Mouse (Mus musculus): ENCODE measurements around the gene Jup.

Gene Jup

DNA sequence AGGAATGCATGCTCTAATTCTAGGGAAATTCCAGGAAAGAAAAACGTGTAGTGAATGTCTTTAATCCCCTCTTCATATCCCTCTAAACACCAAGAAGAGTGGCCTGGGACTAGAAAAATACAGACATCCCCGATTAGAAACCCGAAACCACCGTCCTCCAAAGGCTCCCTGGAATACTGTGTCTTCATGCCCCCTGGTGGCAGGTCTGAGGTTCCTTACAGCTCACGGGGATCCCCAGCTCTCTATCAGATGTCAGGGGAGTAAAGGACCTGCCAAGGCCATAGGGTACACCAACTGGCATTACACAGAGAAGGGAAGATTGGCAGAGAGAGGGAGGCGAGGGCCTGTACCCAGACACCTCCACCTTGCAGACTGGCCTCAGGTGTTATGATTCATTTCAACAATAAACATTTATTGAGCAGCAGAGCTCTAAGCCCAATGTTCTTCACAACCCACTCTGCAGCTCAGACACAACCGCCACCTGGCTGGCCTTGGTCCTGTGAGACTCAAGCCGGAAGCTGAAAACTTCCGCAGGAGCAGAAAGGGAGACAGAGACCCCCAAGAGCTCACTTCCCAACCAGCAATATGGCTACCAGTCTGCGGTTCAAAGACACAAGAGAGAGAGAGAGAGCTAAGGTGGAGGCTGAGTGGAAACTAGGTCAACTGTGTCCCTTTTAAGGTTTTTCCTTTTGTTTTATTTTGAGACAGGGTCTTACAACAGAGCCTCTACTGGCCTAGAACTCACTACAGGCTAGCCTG is 10.7 kb upstream of the Jup start:
- peak; percentile 87 for DNase-seq

DNA sequence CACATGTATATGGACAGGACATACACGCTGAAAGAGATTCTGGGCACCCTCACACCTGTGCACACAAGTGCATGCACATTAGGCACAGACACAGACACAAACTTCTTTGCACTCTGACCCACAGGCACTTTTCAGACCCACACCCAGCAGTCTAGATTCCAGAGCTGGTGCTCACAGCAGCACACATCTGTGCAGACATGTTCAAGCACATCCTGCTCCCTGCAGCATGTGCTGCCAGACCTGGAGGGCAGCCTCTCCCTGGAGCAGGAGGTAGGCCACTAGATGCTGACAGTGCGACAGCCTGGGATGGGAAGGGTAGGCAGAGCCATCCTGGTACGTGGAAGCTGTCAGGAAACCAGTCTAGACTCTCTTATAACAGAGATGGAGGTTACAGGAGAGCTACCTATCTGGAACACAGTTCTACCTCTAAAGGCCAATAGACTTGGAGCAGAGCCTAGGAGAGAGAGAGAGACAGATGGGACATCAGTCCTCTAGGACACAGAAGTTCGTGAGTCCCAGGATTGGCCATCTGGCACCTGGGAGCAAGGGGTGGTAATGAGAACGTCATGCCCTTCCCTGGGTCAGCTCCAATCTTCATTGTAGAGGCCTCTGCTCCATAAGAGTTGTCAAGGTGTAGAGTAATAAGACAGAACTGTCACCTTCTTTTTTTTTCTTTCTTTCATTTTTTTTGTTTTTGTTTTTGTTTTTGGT is 9.6 kb upstream of the Jup start:
- DNase-seq = no peak

DNA sequence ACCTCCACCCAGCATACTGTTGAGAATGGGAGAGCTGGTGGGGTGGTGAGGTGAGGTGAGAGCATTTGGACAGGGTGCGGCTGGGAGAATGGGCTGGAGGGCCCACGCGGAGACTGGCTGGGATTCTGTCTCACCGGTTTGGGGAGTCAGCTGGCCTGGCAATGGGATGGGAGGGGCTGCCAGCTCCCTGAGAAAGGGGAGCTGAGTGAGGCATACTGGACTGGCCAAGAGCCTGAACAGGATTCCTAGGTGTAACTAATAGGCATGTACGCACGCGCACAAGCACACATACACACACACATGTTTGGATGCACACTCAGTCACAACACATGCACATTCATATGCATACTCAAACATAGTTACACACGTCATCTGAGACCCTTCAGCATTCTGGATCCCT is 8.7 kb upstream of the Jup start:
- no peak for DNase-seq

DNA sequence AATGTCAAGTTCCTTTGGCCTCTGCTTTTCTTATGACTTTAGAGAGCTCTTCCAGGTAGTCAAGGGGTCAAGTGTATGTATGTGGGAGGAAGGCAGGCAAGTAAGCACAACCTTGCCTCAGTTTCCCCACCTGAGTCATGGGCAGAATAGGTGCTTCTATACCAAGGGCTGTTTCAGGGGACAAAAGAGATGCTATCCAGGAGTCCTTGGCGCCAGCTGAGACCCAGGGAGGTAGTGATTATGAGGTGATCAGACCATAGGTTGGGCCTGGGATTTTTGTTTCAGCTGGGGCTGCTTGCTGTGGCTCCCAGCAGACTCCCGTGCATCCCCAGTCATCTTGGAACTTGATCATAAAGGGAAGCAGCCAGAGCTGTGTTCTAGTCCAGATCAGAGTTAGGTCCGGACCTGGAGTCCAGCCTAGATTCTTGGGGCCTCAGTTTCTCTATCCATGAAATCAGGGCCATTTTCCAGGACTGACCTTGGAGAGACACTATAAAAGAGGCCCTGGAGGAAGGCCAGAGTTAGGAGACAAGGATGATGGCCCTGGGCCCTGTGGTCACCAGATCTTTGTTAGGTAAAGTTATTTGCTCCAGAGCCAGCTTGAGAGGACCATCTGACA is 7.0 kb upstream of the Jup start:
- DNase-seq = no peak

DNA sequence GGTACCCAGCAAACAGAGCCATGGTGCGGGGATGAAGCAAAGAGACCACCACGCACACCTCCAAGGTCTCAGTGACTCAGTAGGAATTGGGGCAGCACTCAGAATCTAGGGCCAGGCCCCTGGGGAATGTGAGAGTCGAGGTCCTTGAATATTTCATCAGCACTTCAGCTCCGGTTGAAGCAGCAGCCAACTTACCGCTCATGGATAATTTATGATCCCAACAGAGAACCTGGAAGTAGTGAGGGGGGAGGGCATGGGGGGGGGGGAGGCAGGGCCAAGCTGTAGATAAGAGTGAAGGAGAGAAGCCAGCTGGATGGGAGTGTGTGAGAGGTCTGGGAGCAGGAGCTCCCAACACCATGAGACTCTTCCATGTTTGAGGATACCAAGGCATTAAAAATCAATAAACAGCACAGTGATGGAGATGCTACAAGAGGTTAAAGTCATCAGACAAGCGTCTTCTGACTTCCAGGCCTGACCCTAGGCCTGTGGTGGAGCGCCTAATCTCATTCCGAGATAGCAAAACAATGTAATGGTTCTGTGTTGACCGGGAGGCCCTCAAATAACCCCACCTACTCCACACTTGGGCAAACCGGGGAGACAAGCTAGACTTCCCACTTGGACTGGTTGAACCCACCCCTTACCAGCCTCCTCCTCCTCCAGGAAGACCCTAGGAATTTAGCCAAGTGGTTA is 6.0 kb upstream of the Jup start:
- no peak for DNase-seq

DNA sequence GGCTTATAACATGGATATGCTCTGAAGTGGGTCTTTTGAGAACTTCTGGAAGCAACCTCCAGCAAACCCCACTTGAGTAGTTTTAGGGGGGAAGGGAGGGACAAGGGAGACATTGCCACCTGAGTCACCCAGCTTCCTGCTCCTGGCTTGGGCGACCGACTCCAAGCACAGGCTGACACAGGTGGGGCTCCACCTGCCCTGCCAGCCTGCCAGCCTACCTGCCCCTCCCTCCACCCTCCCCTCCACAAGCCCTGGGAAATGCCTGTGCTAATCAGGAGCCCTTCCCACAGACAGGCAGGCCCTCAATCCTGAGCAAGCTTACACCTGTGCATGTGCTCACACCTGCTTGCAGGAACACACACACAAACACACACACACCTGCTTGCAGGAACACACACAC is 5.1 kb upstream of the Jup start:
- DNase-seq = peak; percentile 56

DNA sequence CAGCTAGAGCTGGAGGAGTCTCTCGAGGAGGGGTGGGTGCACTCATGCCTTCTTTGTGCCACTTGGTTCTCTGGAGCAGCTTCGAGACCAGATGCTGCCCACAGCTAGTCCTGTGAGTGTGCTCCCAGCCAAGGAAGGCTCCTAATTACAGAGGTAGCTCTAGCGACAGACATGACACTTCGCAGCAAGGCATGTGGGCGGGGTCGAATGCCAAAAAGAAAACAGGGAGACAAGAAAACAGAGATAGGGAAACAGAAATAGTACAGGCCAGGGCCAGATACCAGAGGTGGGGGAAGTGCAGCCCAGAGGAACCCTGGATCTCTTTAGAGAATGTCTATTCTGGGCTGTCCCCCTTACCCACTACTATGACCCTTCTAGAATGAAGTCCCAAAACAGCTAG is 4.7 kb upstream of the Jup start:
- no peak for DNase-seq

DNA sequence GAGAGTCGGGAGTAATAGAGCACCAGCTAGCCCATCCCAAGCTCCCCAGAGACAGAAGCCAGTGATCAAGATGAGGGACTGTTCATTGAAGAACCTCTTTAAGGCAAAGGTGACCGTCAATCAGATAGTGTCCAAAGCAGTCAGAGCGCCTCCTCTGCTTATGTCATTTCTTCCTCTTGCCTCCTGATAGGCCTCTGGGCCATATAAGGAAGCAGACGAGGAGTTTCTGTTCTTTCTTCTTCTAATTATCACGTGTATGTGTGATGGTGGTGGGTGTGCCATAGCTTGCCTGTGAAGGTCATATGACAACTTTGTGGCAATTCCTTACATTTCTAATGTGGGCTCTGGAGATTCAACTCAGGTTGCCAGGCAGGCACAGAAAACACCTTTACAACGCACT is 3.3 kb upstream of the Jup start:
- no peak for DNase-seq

DNA sequence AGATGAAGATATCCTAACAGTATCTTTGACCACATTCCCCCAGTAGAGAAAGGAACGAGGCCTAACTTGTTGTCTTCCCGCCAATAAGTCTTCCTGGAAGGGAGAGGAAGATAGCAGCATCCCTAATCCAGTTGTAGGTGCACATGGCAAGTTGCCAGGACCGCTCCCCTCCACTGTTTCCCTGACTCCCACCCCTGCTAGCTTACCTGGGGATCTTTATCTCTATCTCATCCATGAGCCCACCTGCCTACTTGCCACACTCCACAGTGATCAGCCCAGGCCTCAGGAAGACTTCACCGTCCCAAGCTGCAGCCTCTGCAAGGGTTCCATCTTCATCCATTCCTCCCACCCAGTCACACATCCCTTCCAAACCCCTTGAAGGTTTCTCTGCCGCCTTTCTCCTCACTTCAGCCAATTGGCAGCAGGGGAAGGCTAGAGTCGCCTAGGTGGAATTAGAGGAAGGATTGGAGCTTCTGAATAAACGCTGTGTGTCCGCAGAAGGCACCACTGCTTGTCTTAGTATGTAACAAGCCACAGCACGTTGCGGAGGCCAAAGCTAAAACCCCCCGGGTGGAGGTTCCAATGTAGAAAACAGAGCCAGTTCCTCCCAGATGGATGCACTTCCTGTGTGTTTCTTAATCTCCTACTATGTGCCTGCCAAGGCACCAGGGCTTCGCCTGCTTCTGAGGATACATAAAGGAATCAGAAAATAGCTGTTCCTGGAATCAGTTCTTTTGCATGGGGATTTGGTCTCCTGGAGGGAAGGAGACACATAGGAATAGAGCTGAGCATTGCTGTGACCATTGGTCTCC is 2.4 kb upstream of the Jup start:
- no peak for DNase-seq

DNA sequence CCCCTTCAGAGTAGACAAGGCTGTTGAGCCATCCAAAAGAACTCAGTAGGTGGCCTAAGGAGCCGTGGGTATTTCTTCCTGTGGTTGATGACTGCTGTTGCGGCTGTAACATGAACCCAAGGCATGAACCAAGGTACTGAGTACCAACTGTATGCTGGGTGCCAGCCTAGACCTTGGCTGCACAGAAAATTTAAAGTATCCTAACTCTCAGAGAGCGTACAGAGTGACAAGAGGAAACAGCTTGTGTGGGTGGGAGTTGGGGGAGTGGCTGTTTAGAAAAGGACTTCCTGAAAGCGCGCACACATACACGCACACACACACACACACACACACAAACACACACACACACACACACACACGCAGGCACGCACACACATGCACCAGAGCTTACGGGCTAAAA is 1.8 kb upstream of the Jup start:
- DNase-seq = no peak

DNA sequence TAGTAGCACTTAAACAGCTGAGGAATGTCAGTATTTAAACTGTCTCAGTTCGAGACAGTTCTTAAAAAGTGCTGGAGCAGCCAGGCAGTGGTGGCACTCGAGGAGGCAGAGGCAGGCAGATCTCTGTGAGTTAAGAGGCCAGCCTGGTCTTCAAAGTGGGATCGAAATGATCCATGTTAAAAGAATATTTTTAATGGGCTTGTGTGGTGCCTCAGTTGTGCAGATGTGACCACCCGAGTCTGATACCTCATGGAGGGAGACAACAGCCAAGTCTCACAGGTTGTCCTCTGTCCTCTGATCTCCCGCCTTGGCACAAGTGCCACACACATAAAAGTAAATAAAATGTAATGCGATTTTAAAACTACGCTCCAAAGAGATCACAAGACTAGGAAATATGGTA is 954 bp upstream of the Jup start:
- DNase-seq = no peak

DNA sequence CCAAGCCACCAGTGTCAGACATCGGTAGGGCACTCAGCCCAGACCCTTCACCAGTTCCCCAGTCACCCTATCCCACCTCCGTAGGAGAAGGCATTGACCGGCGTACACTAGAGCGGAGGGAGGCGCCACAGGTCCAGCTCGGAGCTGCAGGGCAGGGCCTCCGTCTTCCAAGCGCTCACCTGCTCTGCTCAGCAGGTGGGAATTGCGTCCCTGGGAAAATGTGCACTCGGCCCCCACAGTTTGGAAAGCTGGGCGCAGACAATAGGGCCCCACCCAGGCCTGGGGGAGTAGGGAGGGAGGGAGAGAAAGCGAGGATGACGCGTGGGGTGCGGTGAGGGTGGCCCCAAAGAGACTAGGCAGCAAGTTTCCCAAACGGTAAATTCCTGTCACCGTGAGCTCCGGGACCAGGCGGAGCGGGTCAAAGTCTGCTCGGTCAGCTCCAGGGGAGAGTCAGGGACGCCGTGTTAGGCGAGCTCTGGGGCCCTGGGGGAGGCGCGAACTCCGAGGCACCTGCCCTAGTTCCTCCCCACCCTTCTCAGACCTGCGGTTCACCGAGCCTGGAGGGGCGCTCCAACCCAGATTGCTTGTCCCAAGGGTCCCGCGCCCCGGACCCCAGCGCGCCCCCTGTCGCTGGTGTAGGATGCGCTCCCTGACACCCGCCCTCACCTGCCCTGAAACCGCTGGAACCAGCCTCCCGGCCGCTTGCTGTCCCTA is 520 bp downstream of the Jup start:
- DNase-seq = peak; percentile 71

DNA sequence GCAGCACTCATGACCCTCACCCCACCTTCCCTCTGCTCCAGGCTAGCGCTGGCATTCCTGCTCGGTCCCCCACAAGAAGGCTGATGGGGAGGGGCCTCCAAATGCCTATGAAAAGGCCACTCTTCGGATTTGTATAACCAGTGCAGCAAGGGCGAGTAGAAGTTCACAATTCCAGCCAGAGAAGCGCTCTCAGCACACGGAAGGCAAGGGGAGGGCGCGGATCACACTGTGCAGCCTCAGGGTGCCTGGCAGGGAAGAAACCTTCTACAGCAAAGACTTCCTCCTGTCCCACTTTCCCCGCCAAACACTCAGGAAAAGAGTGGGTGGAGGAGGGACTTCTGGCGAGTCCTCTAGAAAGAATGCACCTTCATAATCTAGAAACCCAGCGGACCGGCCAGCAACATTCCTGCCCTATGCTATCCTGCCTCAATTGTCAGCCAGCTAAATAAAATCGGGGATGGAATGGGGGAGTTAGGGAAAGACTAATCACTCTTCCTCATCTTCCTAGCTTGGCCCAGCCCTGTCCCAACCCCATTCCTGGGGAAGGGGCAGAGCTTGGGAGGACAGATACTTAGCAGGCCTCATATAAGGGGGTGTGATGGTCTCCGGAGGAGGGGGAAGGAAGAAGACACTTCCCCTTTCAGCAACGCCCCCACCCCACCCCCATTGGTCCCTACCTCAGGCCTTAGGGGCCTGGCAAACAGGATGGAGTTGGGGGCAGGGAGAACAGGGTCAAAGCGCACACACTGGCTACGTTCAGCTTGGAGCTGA is 1.5 kb downstream of the Jup start:
- peak; percentile 82 for DNase-seq

DNA sequence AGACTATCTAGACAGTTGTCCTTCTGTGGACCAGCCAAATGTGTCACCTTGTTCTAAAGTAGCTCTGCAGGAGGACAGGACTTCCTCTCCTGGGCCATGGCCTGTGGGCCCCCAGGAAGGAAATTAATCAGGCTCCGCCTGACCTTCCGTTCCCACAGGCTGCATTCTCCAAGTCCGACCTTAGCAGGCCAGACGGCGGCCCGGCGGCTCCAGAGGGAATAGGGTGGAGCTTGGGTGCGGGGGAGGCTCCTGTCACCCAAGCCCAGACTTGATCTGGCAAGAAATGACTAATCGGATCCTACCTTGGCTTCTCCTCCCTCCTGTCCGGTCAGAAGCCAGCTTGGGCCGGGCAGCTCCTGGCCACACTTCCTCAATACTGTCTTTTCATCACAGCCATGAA is 2.4 kb downstream of the Jup start:
- peak; percentile 89 for DNase-seq

DNA sequence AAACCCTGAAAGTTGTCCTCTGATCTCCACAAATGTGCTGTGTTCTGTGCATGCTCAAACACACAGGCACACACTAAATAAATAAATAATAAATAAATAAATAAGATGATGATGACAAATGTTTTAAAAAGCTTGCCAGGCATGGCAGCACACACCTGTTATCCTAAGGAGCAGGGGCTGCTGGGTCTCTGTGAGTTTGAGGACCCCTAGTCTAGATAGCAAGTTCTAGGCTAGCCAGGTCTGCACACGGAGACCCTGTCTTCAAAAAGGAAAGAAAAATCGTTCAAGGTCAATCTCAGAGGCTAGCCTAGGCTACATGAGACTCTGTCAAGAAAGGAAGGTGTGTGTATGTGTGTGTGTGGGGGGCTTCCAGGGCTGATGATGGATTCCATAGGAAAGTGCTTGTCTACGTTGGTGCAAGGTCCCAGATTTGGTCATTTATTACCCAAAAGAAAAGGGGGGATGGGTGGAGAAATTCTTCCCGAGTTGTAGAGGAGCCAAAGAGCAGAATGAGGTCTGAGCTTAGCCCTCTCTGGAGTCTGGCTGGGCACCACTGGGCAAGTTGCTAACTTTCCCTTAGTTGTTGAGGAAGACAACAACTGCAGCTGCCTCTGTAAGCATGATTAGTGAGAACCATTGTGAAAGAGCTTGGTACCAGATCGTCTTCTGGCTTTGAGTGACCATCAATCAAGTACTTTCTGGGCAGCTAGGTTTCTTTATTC is 3.0 kb downstream of the Jup start:
- DNase-seq = no peak

DNA sequence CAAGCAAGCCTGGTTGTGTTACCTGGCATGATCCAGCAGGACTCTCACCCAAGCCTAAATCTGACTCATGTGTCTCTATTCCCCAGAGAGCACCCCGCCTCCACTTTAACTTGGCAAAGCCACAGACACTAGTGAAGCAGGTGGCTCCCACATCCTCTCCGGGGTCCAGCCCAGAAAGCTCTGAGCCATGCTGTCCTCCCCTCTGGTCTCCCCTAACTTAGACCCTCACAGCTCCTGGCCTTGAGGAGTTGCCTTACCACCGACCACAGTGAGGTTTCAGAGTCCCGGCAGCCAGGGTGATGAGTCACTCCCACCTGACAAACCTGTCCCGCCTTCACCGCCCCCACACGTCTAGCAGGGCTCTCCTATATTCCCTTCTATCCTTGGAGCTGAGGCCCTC is 3.8 kb downstream of the Jup start:
- DNase-seq = no peak

DNA sequence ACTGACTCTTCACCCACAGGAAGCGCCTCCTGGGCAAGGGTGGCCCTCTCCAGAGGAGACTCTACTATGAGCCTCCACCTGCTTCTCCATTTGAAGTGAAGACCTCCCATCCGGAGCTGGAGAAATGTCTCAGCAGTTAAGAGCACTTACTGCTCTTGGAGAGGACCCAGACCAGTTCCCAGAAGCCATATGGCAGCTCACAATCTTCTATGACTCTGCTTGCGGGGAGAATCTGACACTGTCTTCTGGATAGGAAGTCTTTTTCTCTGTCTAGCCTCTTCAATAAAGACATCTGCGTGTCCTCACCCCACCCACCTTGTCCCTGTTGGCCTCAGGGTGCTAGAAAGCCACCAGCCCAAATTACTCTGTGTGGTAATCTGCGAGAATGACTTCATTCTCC is 4.6 kb downstream of the Jup start:
- DNase-seq = no peak

DNA sequence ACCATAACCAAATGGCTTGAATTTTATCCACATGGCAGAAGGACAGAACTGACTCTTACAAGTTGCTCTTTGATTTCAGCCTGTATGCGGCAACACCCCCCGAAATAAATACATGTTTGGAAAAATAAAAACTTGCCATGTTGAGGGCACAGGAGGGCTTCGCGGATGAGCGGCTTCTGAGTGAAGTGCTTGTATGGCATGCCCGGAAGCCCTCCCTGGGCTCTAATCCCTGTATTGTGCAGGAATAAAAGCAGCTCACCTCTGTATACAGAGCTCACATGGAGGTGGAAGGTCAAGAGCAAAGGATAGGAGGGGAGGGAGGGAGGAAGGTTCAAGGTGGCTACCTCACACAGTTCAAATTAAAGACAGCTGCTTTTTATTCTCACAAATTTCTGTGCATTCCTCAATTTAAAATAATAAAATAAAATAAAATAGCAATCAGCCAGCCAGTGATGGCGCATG is 5.6 kb downstream of the Jup start:
- DNase-seq = no peak

DNA sequence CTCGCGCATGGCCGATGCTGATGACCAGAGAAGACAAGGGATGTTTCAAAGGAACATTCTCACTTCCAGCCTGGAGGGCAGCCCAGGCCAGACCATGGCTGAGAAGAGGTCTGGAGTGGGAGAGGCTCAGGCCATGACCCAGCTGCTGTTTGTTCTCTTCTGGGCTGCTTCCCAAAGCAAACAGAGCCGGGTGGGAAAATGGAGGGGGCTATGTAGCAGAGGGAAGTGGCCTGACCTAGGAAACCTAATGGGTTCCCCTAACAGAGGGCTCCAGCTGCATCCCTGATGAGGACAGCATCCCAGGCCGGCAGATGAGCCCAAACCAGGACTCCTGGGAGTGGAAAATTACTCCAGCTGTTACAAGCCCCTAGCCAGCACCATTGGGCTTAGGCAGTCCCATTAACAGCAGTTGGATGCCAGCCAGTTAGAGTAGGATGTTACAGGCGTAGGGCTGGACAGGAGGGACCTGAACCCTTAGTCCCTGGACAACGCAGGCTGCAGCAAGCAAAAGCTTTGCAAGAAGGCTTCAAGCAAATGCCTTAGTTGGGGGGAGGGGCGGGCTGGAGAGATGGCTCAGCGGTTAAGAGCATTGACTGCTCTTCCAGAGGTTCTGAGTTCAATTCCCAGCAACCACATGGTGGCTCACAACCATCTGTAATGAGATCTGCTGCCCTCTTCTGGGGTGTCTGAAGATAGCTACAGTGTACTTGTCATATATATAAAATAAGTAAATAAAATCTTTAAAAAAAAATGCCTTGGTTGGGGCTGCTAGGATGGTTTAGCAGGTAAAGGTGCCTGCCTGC is 6.3 kb downstream of the Jup start:
- DNase-seq = peak; percentile 91

Data from kidney, postnatal 10 days (tissue).